Mouse (Mus musculus) liver, adult (tissue): ENCODE data around the gene Krr1.

Experiments used
- GATA4 ChIP-seq: IDR thresholded peaks from 2 replicates; pipeline ENCODE4 v1.6.1; 2014; ENCODE audit warnings: mild to moderate bottlenecking, low read length; ENCODE audit not compliant: insufficient replicate concordance

The Krr1 gene

GRCm38 (mm10) chr10:111972542-111973361, at the start of gene Krr1:
TSS of gene Krr1 (plus strand) at chr10:111972664.
- TF ChIP-seq GATA4, result peak; percentile 18; the same call in 1 of the 2 replicates

GRCm38 (mm10) chr10:111923503-111924135, 48.8 kb upstream of the Krr1 start:
- no peak for TF ChIP-seq GATA4

GRCm38 (mm10) chr10:111924141-111924540, 48.3 kb upstream of the Krr1 start:
- TF ChIP-seq GATA4, result no peak

- no peak for TF ChIP-seq GATA4
Measured at GRCm38 (mm10) chr10:111924716-111925488, 47.6 kb upstream of the Krr1 start.

GRCm38 (mm10) chr10:111925489-111925860, 47.0 kb upstream of the Krr1 start:
- no peak for TF ChIP-seq GATA4

GRCm38 (mm10) chr10:111932621-111933345, 39.7 kb upstream of the Krr1 start:
- TF ChIP-seq GATA4, result no peak

GRCm38 (mm10) chr10:111935207-111935606, 37.3 kb upstream of the Krr1 start:
- no peak for TF ChIP-seq GATA4

DNA sequence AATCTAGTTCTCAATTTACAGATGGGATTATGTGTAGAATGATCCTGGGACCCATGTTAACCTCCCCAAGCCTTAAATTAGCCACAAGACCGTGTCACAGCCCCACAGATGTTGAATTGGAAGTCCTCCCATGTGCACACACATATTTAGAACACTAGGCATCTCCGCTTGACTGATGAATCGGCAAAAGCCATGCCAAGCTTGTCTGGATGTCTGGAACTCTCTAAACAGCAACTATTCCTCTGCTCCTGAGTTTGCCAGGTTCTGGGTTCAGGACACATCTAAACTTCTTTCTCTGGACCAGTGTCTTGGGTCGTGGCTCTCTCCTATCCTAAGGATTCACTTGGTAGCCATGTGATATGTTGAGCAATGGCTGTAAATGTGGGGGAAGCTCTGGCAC, 36.4 kb upstream of the Krr1 start:
- no peak for TF ChIP-seq GATA4

DNA sequence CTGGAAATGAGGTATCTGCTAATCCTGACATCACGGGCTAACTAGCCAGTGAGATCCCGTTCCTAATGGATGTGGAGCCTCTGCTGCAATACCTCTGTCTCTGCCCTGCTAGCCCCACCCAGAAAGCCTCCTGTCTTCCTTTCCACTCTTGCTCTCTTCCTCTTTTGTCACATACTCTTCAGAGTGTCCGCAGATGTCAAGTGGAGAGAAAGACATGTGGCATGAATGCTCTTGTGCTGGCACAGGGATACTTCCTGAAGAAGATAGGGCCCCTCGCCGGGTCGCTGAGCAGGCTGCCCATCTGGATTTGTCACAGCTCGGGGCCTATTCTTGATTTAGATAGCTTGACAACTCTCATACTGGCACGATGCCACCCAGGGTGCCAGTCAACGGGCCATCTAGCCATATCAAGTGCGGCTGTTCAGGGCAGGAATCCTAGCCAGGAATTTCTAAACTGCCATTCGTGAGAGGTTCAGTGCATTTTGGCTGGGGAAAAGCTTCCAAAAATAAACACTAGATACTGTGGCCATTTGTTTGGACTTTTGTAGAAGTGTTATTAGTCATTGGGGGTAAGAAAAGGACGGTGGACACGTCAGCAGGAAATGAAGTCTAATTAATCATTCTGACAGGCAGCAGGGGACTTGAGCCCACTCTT, 35.8 kb upstream of the Krr1 start:
- TF ChIP-seq GATA4, result no peak

GRCm38 (mm10) chr10:111937146-111937534, 35.3 kb upstream of the Krr1 start:
- TF ChIP-seq GATA4, result 0 out of 2 replicates have a peak, but pooled peaks have one; percentile 21

- TF ChIP-seq GATA4, result no peak
Measured at GRCm38 (mm10) chr10:111943026-111943425, 29.4 kb upstream of the Krr1 start.

GRCm38 (mm10) chr10:111945563-111945962, 26.9 kb upstream of the Krr1 start:
- TF ChIP-seq GATA4, result no peak

- TF ChIP-seq GATA4, result no peak
Measured at GRCm38 (mm10) chr10:111948041-111948440, 24.4 kb upstream of the Krr1 start.

GRCm38 (mm10) chr10:111949008-111949407, 23.5 kb upstream of the Krr1 start:
- no peak for TF ChIP-seq GATA4

DNA sequence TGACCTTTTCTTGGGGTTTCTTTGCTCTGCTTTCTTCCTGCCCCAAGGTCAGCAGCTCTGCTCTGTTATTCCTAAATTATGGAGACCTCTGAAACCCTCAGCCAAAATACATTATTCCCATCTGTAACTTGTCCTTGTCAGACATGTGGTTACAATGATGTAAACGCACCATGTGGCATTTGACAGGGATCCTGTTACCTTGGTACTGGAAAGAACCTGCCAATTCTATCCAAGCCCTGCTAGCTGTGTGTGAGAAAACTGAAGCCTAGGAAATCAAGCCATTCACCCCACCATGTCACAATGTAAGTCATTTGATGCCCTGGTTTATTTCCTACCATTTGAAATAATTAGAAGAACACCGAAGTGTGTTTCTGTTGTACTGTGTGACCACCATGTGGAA, 16.6 kb upstream of the Krr1 start:
- TF ChIP-seq GATA4, result no peak
